In the genomic region with DNA sequence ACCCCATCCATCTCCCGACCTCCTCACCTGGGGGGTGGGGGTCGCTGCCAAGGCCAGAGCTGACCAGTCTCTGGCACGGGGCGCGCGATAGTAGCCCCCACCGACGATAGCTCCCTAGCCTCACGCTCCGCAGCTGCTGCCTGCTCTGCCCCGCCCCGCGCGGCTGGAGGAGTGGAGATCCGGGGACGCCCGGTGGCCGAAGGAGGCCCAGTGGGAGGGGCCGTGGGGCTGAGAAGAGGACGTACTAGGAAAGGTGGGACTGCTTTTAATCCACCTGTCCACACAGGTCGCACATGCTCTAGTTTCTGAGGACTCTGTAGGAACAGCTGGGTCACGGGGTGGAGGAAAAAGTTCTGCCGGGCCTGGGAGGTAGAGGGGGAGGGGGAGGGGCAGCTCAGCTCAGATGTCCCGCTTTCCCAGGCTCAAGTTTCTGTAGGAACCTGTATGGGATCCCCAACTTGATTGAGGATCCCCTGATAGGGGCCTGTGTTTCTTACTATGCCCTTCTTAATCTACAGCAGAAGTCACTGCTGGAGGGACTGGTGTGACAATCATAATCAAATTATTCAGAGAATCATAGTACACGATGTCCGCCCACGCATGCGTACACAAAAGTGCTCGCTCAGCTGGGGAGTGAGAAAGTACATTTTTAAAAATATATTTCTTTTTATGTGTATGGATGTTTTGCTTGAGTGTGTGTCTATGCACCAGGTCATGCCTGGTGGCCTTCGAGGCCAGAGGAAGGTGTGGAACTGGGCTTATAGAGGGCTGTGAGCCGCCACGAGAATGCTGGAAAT, we compare ENCODE assay signal across 8 mouse cellular contexts. TPM values are rescaled to one million over a fixed set of nuclear protein-coding genes. Genes with fewer than 3 reads are reported as not detected.
DNase-seq lines count a peak whose midpoint lies in the region; ATAC-seq and TF ChIP-seq lines count a peak whose summit lies in the region.

A gene (minus strand): TSS at position 161 of the 797 bp plus-strand sequence.

- TF ChIP-seq CTCF in cortical plate, adult 2 months (IDR thresholded peaks at IDR 0.05; ENCODE audit: extremely low read depth, insufficient read depth, low read length): no peak

- TF ChIP-seq POLR2A in cortical plate, adult 2 months (IDR thresholded peaks at IDR 0.05; ENCODE audit: extremely low read depth, insufficient read depth, low read length): no peak

- H3K4me3 ChIP-seq in cortical plate, adult 2 months (ENCODE audit: insufficient read depth, low read length): no peak within 1 kb of the TSS
- peak within 1 kb of the TSS; percentile 23 for H3K4me3 ChIP-seq in intestine, embryonic 14.5 days (ENCODE audit: low read depth, low read length)
- H3K4me3 ChIP-seq in limb, embryonic 11.5 days (ENCODE audit: low read depth, low read length): peak within 1 kb of the TSS; percentile 25

- 19% methylated on average over 32 of the region's 32 CpGs for WGBS in intestine, embryonic 14.5 days
- 16% methylated on average over 32 of the region's 32 CpGs for WGBS in limb, embryonic 11.5 days

- peaks cover 6% of the 10 kb centered on the region for H3K4me1 ChIP-seq in cortical plate, adult 2 months (ENCODE audit: control insufficient read depth, insufficient read depth, low read length)
- peaks cover 48% of the 10 kb centered on the region for H3K4me1 ChIP-seq in intestine, embryonic 14.5 days (replicated peaks; ENCODE audit: control insufficient read depth, insufficient read depth, low read length)
- peaks cover 25% of the 10 kb centered on the region for H3K4me1 ChIP-seq in limb, embryonic 11.5 days (ENCODE audit: control insufficient read depth, insufficient read depth, low read length)

- DNase-seq in ovary, postnatal 36 days (ENCODE audit: low spot score): peak; percentile 75
- no peak for DNase-seq in ovary, postnatal 10 days (ENCODE audit: low spot score)
- peak; percentile 72 to 81 for DNase-seq in gastrocnemius, postnatal 4 days (ENCODE audit: low spot score in 2 of 2)
- peak; percentile 77 for DNase-seq in intestine, embryonic 14.5 days (ENCODE audit: low spot score)
- peak; percentile 65 for DNase-seq in limb, embryonic 11.5 days (ENCODE audit: low spot score)
- peak; percentile 54 for DNase-seq in mesoderm, embryonic 11.5 days (ENCODE audit: low read depth, low spot score)
- peak; percentile 51 for DNase-seq in yolk sac, embryonic 10.5 days (ENCODE audit: low spot score)

- H3K9me3 ChIP-seq in intestine, embryonic 14.5 days (ENCODE audit: control insufficient read depth, low read length): no peaks in the 10 kb centered on the region
- H3K9me3 ChIP-seq in limb, embryonic 11.5 days (ENCODE audit: control insufficient read depth, low read length): no peaks in the 10 kb centered on the region; the same call in 1 of the 2 replicates

- H3K36me3 ChIP-seq in intestine, embryonic 14.5 days (ENCODE audit: control insufficient read depth, insufficient read depth, low read length): no peaks in the 10 kb centered on the region
- no peaks in the 10 kb centered on the region for H3K36me3 ChIP-seq in limb, embryonic 11.5 days (ENCODE audit: control insufficient read depth, insufficient read depth, low read length)

- peaks cover 4% of the 10 kb centered on the region; the same call in 1 of the 2 replicates for H3K27me3 ChIP-seq in intestine, embryonic 14.5 days (replicated peaks; ENCODE audit: control insufficient read depth, insufficient read depth, low read length)
- H3K27me3 ChIP-seq in limb, embryonic 11.5 days (ENCODE audit: control insufficient read depth, insufficient read depth, low read length): peaks cover 26% of the 10 kb centered on the region

- peak within 1 kb of the TSS; percentile 29; the same call in 1 of the 2 replicates for H3K9ac ChIP-seq in intestine, embryonic 14.5 days (ENCODE audit: low read length)
- H3K9ac ChIP-seq in limb, embryonic 11.5 days (ENCODE audit: low read length): peak within 1 kb of the TSS; percentile 19; the same call in 1 of the 2 replicates

- no peak within 1 kb of the TSS for H3K27ac ChIP-seq in cortical plate, adult 2 months (ENCODE audit: insufficient read depth, low read length)
- no peak within 1 kb of the TSS; the same call in 1 of the 2 replicates for H3K27ac ChIP-seq in intestine, embryonic 14.5 days (ENCODE audit: low read depth)
- no peak within 1 kb of the TSS for H3K27ac ChIP-seq in limb, embryonic 11.5 days (replicated peaks; ENCODE audit: low read depth, low read length)

- peak; percentile 56 for ATAC-seq in intestine, embryonic 14.5 days (replicated peaks; ENCODE audit: low FRiP score, low TSS enrichment, low read depth)
- ATAC-seq in limb, embryonic 11.5 days (ENCODE audit: insufficient number of reproducible peaks, low FRiP score, low TSS enrichment, low read depth): 0 out of 2 replicates have a peak, but pooled peaks have one; percentile 4

- H3K4me2 ChIP-seq in intestine, embryonic 14.5 days (ENCODE audit: low read length): peak within 1 kb of the TSS; percentile 61
- H3K4me2 ChIP-seq in limb, embryonic 11.5 days (ENCODE audit: low read depth, severe bottlenecking): peak within 1 kb of the TSS; percentile 67

RNA-seq across cellular contexts. Expression of the gene that starts here (rescaled TPM):
- 35.9 and 37.6 TPM in 2 replicates for polyA plus RNA-seq in cortical plate, adult 2 months (2012; rRNA removed)
- 100 to 1,000 TPM; 148 to 166 TPM for total RNA-seq in gastrocnemius, postnatal 4 days (2021)
- polyA plus RNA-seq in intestine, embryonic 14.5 days (2014; fragmentation: Nextera tagmentation; extraction: Ambion mirVana): 79.7 and 82.7 TPM in 2 replicates
- 38.9 and 41.4 TPM in 2 replicates for polyA plus RNA-seq in limb, embryonic 11.5 days (2014; fragmentation: Nextera tagmentation; extraction: Ambion mirVana)
